28 mouse cellular contexts compared by ENCODE assay signal in the genomic region with DNA sequence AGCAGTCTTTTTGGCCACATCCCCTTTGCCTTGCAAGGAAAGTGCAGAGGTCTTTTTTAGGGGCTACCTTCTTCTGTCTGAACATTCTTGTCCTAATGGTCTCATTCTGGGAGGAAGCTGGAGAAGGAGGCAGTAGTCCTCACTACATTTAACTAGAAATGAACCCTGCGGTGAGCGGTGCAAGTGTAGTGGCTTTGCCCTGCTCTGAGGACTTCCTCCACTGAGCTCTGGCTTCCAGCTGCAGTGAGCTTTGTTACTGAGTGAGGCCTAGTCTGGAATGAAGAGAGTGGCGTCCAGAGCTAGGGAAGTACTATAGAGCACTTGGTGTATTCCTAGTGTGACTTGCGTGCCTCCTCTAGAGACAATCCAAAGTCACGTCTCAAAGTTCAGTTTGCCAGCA.
DNase-seq lines count a peak whose midpoint lies in the region; ATAC-seq and TF ChIP-seq lines count a peak whose summit lies in the region.
"Had no signal": no experiment of that assay in that cellular context is flagged by ENCODE, and none has a peak within 500 bp of the region (broad histone marks: within the 10 kb centered on the region; RNA-seq: fewer than 3 reads in every experiment).

No protein-coding gene starts in this region.

- no peak overlapping the region for H3K9ac ChIP-seq in intestine, postnatal 0 days (ENCODE audit: low read depth, low read length)
- no peak overlapping the region for H3K9ac ChIP-seq in intestine, embryonic 16.5 days (ENCODE audit: low read depth, low read length)
- no peak overlapping the region for H3K9ac ChIP-seq in liver, embryonic 11.5 days (ENCODE audit: low read depth, low read length)
- no peak overlapping the region for H3K9ac ChIP-seq in kidney, embryonic 15.5 days
- H3K9ac ChIP-seq: embryonic facial prominence, embryonic 13.5 days; embryonic facial prominence, embryonic 15.5 days; forebrain, embryonic 12.5 days had no signal

- H3K36me3 ChIP-seq in intestine, postnatal 0 days (ENCODE audit: control insufficient read depth, insufficient read depth), result peaks cover 7% of the 10 kb centered on the region; the same call in 1 of the 2 replicates
- H3K36me3 ChIP-seq in intestine, embryonic 16.5 days (ENCODE audit: control insufficient read depth, insufficient read depth, low read length), result no peaks in the 10 kb centered on the region
- no peaks in the 10 kb centered on the region for H3K36me3 ChIP-seq in liver, embryonic 11.5 days (ENCODE audit: control insufficient read depth, insufficient read depth, low read length)
- H3K36me3 ChIP-seq in kidney, embryonic 15.5 days, result no peaks in the 10 kb centered on the region
- H3K36me3 ChIP-seq: embryonic facial prominence, embryonic 15.5 days; forebrain, embryonic 10.5 days; forebrain, embryonic 12.5 days; G1E had no signal

- no peaks in the 10 kb centered on the region for H3K4me1 ChIP-seq in intestine, postnatal 0 days (replicated peaks; ENCODE audit: control insufficient read depth, insufficient read depth, low read length)
- H3K4me1 ChIP-seq in intestine, embryonic 16.5 days (ENCODE audit: control insufficient read depth, insufficient read depth, low read length), result no peaks in the 10 kb centered on the region
- H3K4me1 ChIP-seq in liver, embryonic 11.5 days (replicated peaks; ENCODE audit: control insufficient read depth, insufficient read depth, low read length), result no peaks in the 10 kb centered on the region
- no peaks in the 10 kb centered on the region for H3K4me1 ChIP-seq in kidney, embryonic 15.5 days
- H3K4me1 ChIP-seq: embryonic facial prominence, embryonic 13.5 days; embryonic facial prominence, embryonic 15.5 days; forebrain, embryonic 10.5 days; forebrain, embryonic 12.5 days had no signal

- intact Hi-C loops in heart, postnatal 14 days (cut with DNase I), result no loop called here

- DNase-seq in heart, adult 11 months, result peak; percentile 45
- DNase-seq in heart, postnatal 14 days, result no peak
- no peak for DNase-seq in liver, embryonic 11.5 days (ENCODE audit: low spot score)
- DNase-seq: adrenal gland, adult 8-10 months; adrenal gland, postnatal 14 days; adrenal gland, postnatal 36 days; B cell, adult 2 months; cerebellum, adult 11-12 months; cerebellum, adult 9-10 months; cerebellum, postnatal 10 days; cerebellum, postnatal 25 days; embryo, embryonic 11 days had no signal

- no peaks in the 10 kb centered on the region for H3K27me3 ChIP-seq in intestine, postnatal 0 days (replicated peaks; ENCODE audit: control insufficient read depth, insufficient read depth, low read length)
- no peaks in the 10 kb centered on the region for H3K27me3 ChIP-seq in intestine, embryonic 16.5 days (replicated peaks; ENCODE audit: control insufficient read depth, insufficient read depth, low read length)
- H3K27me3 ChIP-seq in liver, embryonic 11.5 days (replicated peaks; ENCODE audit: control insufficient read depth, insufficient read depth, low read length), result no peaks in the 10 kb centered on the region
- no peaks in the 10 kb centered on the region for H3K27me3 ChIP-seq in kidney, embryonic 15.5 days
- H3K27me3 ChIP-seq: CH12.LX; embryonic facial prominence, embryonic 13.5 days; embryonic facial prominence, embryonic 15.5 days; forebrain, embryonic 12.5 days; Patski had no signal

- no peak for TF ChIP-seq CTCF in intestine, postnatal 0 days (IDR thresholded peaks at IDR 0.05; ENCODE audit: low read depth)

- no peaks in the 10 kb centered on the region for H3K9me3 ChIP-seq in intestine, postnatal 0 days (ENCODE audit: control insufficient read depth)
- no peaks in the 10 kb centered on the region for H3K9me3 ChIP-seq in intestine, embryonic 16.5 days (ENCODE audit: control insufficient read depth, low read length)
- H3K9me3 ChIP-seq in liver, embryonic 11.5 days (ENCODE audit: control insufficient read depth, low read length), result no peaks in the 10 kb centered on the region
- H3K9me3 ChIP-seq in kidney, embryonic 15.5 days (replicated peaks), result no peaks in the 10 kb centered on the region
- H3K9me3 ChIP-seq: embryonic facial prominence, embryonic 13.5 days; embryonic facial prominence, embryonic 15.5 days; forebrain, embryonic 10.5 days; forebrain, embryonic 12.5 days; G1E had no signal

- H3K4me3 ChIP-seq in intestine, postnatal 0 days (ENCODE audit: low read depth, low read length), result no peak overlapping the region
- no peak overlapping the region for H3K4me3 ChIP-seq in intestine, embryonic 16.5 days (ENCODE audit: low read length)
- no peak overlapping the region for H3K4me3 ChIP-seq in liver, embryonic 11.5 days (ENCODE audit: low read depth, low read length)
- H3K4me3 ChIP-seq in kidney, embryonic 15.5 days (replicated peaks), result no peak overlapping the region
- H3K4me3 ChIP-seq: embryonic facial prominence, embryonic 13.5 days; embryonic facial prominence, embryonic 15.5 days; erythroblast, embryonic 14.5 days; forebrain, embryonic 10.5 days; forebrain, embryonic 12.5 days had no signal

- no peak overlapping the region for H3K4me2 ChIP-seq in intestine, postnatal 0 days (replicated peaks; ENCODE audit: low read depth)
- H3K4me2 ChIP-seq in intestine, embryonic 16.5 days (ENCODE audit: low read depth, low read length), result no peak overlapping the region
- H3K4me2 ChIP-seq in liver, embryonic 11.5 days, result no peak overlapping the region
- no peak overlapping the region for H3K4me2 ChIP-seq in kidney, embryonic 15.5 days
- H3K4me2 ChIP-seq: embryonic facial prominence, embryonic 13.5 days; embryonic facial prominence, embryonic 15.5 days; forebrain, embryonic 12.5 days had no signal

- 73% methylated on average over 5 of the region's 5 CpGs for WGBS in intestine, postnatal 0 days
- WGBS in intestine, embryonic 16.5 days, result 82% methylated on average over 5 of the region's 5 CpGs
- WGBS in liver, embryonic 11.5 days, result 64% methylated on average over 5 of the region's 5 CpGs
- WGBS in kidney, embryonic 15.5 days, result 90% methylated on average over 5 of the region's 5 CpGs

- no peak overlapping the region for H3K27ac ChIP-seq in intestine, postnatal 0 days (ENCODE audit: low read depth, low read length)
- H3K27ac ChIP-seq in intestine, embryonic 16.5 days (ENCODE audit: low read length), result no peak overlapping the region
- H3K27ac ChIP-seq in liver, embryonic 11.5 days (ENCODE audit: low read depth, low read length), result no peak overlapping the region
- H3K27ac ChIP-seq in kidney, embryonic 15.5 days, result no peak overlapping the region
- H3K27ac ChIP-seq: embryonic facial prominence, embryonic 13.5 days; embryonic facial prominence, embryonic 15.5 days; forebrain, embryonic 10.5 days; forebrain, embryonic 12.5 days had no signal

- ATAC-seq in intestine, postnatal 0 days, result peak; percentile 50; the same call in 1 of the 2 replicates
- ATAC-seq in intestine, embryonic 16.5 days, result no peak
- peak; percentile 46; the same call in 1 of the 2 replicates for ATAC-seq in common myeloid progenitor, adult 5-6 weeks (replicated peaks; ENCODE audit: low read depth, poor library complexity, severe bottlenecking)
- ATAC-seq in megakaryocyte progenitor cell, adult 5-6 weeks (replicated peaks; ENCODE audit: poor library complexity), result peak; percentile 30; the same call in 1 of the 2 replicates
- no peak for ATAC-seq in liver, embryonic 11.5 days (replicated peaks; ENCODE audit: low FRiP score)
- ATAC-seq in kidney, embryonic 15.5 days (replicated peaks; ENCODE audit: low FRiP score), result no peak
- ATAC-seq: activated CD4-positive, CD25-positive, alpha-beta regulatory T cell, adult 4 months; CD4-positive, CD25-positive, alpha-beta regulatory T cell, adult 4 months; forebrain, embryonic 14.5 days; Patski had no signal

Comparison
In these comparisons a context has a peak if more than half of its experiments do, and no peak if none do; other contexts are left out.
1. ATAC-seq: peak in intestine, postnatal 0 days (single experiment), common myeloid progenitor, adult 5-6 weeks (single experiment) and megakaryocyte progenitor cell, adult 5-6 weeks (single experiment); none in intestine, embryonic 16.5 days (single experiment), liver, embryonic 11.5 days (single experiment) and kidney, embryonic 15.5 days (single experiment).